ENCODE assay signal across 28 mouse cellular contexts in genomic region chr13:55810947-55811346, GRCm38 (mm10). TPM values are rescaled to one million over a fixed set of nuclear protein-coding genes. Genes with fewer than 3 reads are reported as not detected.
A peak's percentile ranks its signal among the peaks of the same experiment; 100 is the strongest.
DNase-seq lines count a peak whose midpoint lies in the region; ATAC-seq lines count a peak whose summit lies in the region.
"Had no signal": no experiment of that assay in that cellular context is flagged by ENCODE, and none has a peak within 500 bp of the region (broad histone marks: within the 10 kb centered on the region; RNA-seq: fewer than 3 reads in every experiment).

No protein-coding gene starts in this region.

- no peak overlapping the region for H3K9ac ChIP-seq in liver, embryonic 16.5 days (ENCODE audit: low read depth, low read length)
- H3K9ac ChIP-seq: forebrain, embryonic 12.5 days; hindbrain, embryonic 15.5 days; intestine, embryonic 15.5 days; lung, embryonic 15.5 days; neural tube, embryonic 15.5 days had no signal

- 52% methylated on average over 5 of the region's 5 CpGs for WGBS in liver, embryonic 16.5 days (ENCODE audit: insufficient replicate concordance)

- H3K27me3 ChIP-seq in liver, embryonic 16.5 days (ENCODE audit: control insufficient read depth, insufficient read depth, low read depth, low read length): no peaks in the 10 kb centered on the region
- H3K27me3 ChIP-seq: CH12.LX; hindbrain, embryonic 15.5 days; intestine, embryonic 15.5 days; lung, embryonic 15.5 days had no signal

- no peak overlapping the region for H3K4me3 ChIP-seq in liver, embryonic 16.5 days (ENCODE audit: low read depth, low read length)
- H3K4me3 ChIP-seq: forebrain, embryonic 12.5 days; heart, adult 2 months; hindbrain, embryonic 15.5 days; intestine, embryonic 15.5 days; left cerebral cortex, adult 2 months; lung, embryonic 15.5 days; neural tube, embryonic 15.5 days had no signal

- H3K36me3 ChIP-seq in liver, embryonic 16.5 days (ENCODE audit: control insufficient read depth, insufficient read depth): no peaks in the 10 kb centered on the region
- H3K36me3 ChIP-seq: forebrain, embryonic 12.5 days; hindbrain, embryonic 15.5 days; intestine, embryonic 15.5 days; lung, embryonic 15.5 days; neural tube, embryonic 15.5 days had no signal

- H3K4me1 ChIP-seq in liver, embryonic 16.5 days (ENCODE audit: control insufficient read depth, low read depth, low read length): no peaks in the 10 kb centered on the region
- H3K4me1 ChIP-seq: forebrain, embryonic 12.5 days; hindbrain, embryonic 15.5 days; intestine, embryonic 15.5 days; neural tube, embryonic 15.5 days had no signal

- ATAC-seq in liver, embryonic 16.5 days (ENCODE audit: low read depth): peak; percentile 45; the same call in 1 of the 2 replicates
- ATAC-seq: intestine, embryonic 15.5 days; midbrain, embryonic 16.5 days had no signal

- no peaks in the 10 kb centered on the region for H3K9me3 ChIP-seq in liver, embryonic 16.5 days (replicated peaks; ENCODE audit: control insufficient read depth, low read length)
- H3K9me3 ChIP-seq: forebrain, embryonic 12.5 days; hindbrain, embryonic 15.5 days; intestine, embryonic 15.5 days; lung, embryonic 15.5 days; neural tube, embryonic 15.5 days had no signal

- H3K4me2 ChIP-seq in liver, embryonic 16.5 days (ENCODE audit: low read depth, low read length): no peak overlapping the region
- H3K4me2 ChIP-seq: forebrain, embryonic 12.5 days; hindbrain, embryonic 15.5 days; intestine, embryonic 15.5 days; lung, embryonic 15.5 days; neural tube, embryonic 15.5 days had no signal

- peak; percentile 31 for DNase-seq in adrenal gland, postnatal 14 days
- DNase-seq in adrenal gland, postnatal 4 days (ENCODE audit: low spot score in 2 of 2): no peak
- no peak for DNase-seq in liver
- peak; percentile 7 for DNase-seq in urinary bladder, postnatal 14 days (ENCODE audit: low spot score)
- DNase-seq in urinary bladder, postnatal 4 days (ENCODE audit: low spot score in 2 of 2): no peak
- DNase-seq in gastrocnemius, postnatal 10 days: no peak
- DNase-seq in thymus, postnatal 10 days (ENCODE audit: low spot score in 2 of 2): no peak
- DNase-seq: cerebellum, adult 11 months; cerebellum, postnatal 25 days; gastrocnemius, postnatal 25 days; heart, adult 2 months; heart, postnatal 36 days; kidney, adult 9 months; kidney, postnatal 25 days; thymus, postnatal 36 days had no signal

- H3K27ac ChIP-seq in liver, embryonic 16.5 days (ENCODE audit: low read length): no peak overlapping the region
- H3K27ac ChIP-seq: forebrain, embryonic 12.5 days; heart, adult 2 months; hindbrain, embryonic 15.5 days; intestine, embryonic 15.5 days; left cerebral cortex, adult 2 months; lung, embryonic 15.5 days; neural tube, embryonic 15.5 days had no signal

RNA-seq across cellular contexts. Expression of gene Pitx1, which starts 25.0 kb away (rescaled TPM):
- total RNA-seq in adrenal gland, postnatal 14 days (2021): not detected in 2 replicates
- under 1 TPM in 1 of 2 experiments, not detected in 1; 0.11 TPM for total RNA-seq in adrenal gland, postnatal 4 days (2021)
- 0.07 TPM in 1 of 2 replicates, not detected in the other for polyA plus RNA-seq in liver, embryonic 16.5 days (2015; fragmentation: Nextera tagmentation; extraction: Ambion mirVana)
- total RNA-seq in gastrocnemius, postnatal 10 days (2021): 1 to 10 TPM; 1.2 to 2.9 TPM
- total RNA-seq: CH12.LX; heart, adult 2 months; heart, postnatal 36 days; layer of hippocampus, adult 8-10 months; left cerebral cortex, adult 2 months; MEL had no signal
- polyA plus RNA-seq: frontal cortex, adult 2 months; neural tube, embryonic 15.5 days had no signal

RNA-seq across cellular contexts. Expression of gene Catsper3, which starts 26.6 kb away (rescaled TPM):
- 0.30 TPM in 1 of 2 replicates, not detected in the other for total RNA-seq in adrenal gland, postnatal 14 days (2021)
- under 1 TPM in 1 of 2 experiments, not detected in 1; 0.31 TPM for total RNA-seq in adrenal gland, postnatal 4 days (2021)
- polyA plus RNA-seq in liver, embryonic 16.5 days (2015; fragmentation: Nextera tagmentation; extraction: Ambion mirVana): 0.07 TPM in 1 of 2 replicates, not detected in the other
- under 1 TPM in 1 of 2 experiments, not detected in 1; 0.31 TPM for total RNA-seq in gastrocnemius, postnatal 10 days (2021)
- total RNA-seq: CH12.LX; gastrocnemius, postnatal 25 days; heart, postnatal 36 days; MEL had no signal
- polyA plus RNA-seq: forebrain, embryonic 12.5 days; heart, embryonic 14.5 days; hindbrain, embryonic 15.5 days; intestine, embryonic 15.5 days; lung, embryonic 15.5 days had no signal

Comparison
In these comparisons a context has a peak if more than half of its experiments do, and no peak if none do; other contexts are left out.
1. DNase-seq: peak in adrenal gland, postnatal 14 days (single experiment) and urinary bladder, postnatal 14 days (single experiment); none in adrenal gland, postnatal 4 days (0 of 2), liver (single experiment), urinary bladder, postnatal 4 days (0 of 2), gastrocnemius, postnatal 10 days (single experiment) and thymus, postnatal 10 days (0 of 2).